Mouse (Mus musculus) bone marrow, adult 2 months (tissue): Measurements from ENCODE around the gene Rb1.

Experiments used
- CTCF ChIP-seq: fragments of 200-500 bp; IDR thresholded peaks from 2 replicates; pipeline ENCODE4 v1.5.1; 2011; ENCODE audit warnings: low read length, control low read depth; ENCODE audit not compliant: control insufficient read depth, insufficient read depth
- POLR2A ChIP-seq: fragments of 200-500 bp; IDR thresholded peaks from 2 replicates; pipeline ENCODE4 v1.6.1; 2011; ENCODE audit warnings: low read depth, mild to moderate bottlenecking, control low read depth, low read length, borderline replicate concordance; ENCODE audit not compliant: control insufficient read depth

DNA sequence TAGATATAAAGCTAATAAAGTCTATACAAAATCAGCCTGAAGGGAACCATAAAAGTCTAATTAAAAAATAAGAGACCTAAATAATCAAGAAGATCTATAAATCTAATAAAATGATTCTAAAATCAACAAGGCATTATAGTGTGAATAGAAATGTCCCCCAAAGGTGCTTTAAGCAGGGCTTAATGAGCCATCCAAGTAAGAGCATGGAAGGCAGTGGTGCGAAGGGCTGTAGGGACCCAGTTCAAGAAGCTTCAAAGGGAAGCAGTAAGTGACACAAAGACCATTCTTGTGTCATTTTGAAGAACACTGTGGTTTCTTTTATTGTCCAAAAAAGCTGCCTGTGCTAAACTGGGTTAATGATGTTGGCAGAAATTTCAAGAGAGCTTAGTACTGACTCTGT is 18.1 kb downstream of the Rb1 start:
- TF ChIP-seq CTCF (no peak), POLR2A (no peak)
